Mouse (Mus musculus): ENCODE results near the gene Bdh1.
A peak's percentile ranks its signal among the peaks of the same experiment; 100 is the strongest.

Gene Bdh1

GRCm38 (mm10) chr16:31428675-31429470, 6.8 kb downstream of the Bdh1 start:
- DNase-seq = peak; percentile 82 to 84

GRCm38 (mm10) chr16:31429471-31430155, 7.5 kb downstream of the Bdh1 start:
- peak; percentile 95 to 99 for DNase-seq

GRCm38 (mm10) chr16:31433466-31434110, 11.5 kb downstream of the Bdh1 start:
- peak in 1 of 2 experiments; percentile 41 for DNase-seq

- DNase-seq = peak in 1 of 2 experiments; percentile 4
Observed at GRCm38 (mm10) chr16:31435146-31435545, 13.1 kb downstream of the Bdh1 start.

DNA sequence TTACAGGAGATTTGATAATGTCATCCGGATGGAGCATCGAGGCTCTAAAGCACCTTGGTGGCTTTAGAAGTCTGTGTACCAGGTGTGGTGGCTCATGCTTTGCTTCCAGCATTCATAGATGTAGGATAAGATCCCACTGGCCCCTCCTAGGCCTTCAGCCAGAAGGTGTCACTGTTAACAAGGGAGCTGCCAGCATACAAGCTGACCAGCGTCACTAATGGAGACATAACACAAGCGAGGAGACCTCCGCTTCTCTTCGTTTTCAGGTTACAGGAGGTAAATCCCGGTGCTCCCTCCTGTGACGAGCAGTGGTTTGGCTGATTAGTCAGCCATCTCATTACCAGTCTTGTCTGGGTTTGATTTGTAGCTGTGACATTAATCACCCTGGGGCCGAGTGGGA, 14.0 kb downstream of the Bdh1 start:
- DNase-seq = peak; percentile 34 to 45

DNA sequence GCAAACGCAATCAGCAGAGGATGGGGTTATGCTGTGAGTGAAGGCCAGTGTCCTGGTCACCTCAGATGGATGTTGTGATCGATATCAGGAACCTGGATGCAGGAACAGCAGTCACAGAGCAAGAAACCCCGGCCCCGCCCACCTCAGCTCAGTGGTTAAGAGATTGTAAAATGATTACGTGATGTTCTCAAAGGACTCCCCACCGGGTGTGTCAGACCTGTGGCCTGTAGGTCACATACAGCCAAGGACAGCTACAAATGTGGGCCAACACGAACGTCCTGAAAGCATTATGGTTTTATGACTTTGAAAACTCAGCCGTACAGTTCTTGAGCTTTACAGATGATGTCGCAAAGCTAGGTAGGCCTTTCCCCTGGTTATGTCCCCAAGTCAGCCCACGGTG, 15.3 kb downstream of the Bdh1 start:
- DNase-seq = peak in 1 of 2 experiments; percentile 15

GRCm38 (mm10) chr16:31439529-31439928, 17.4 kb downstream of the Bdh1 start:
- no peak for DNase-seq

- DNase-seq = peak; percentile 3
Observed at GRCm38 (mm10) chr16:31440046-31440445, 18.0 kb downstream of the Bdh1 start.

DNA sequence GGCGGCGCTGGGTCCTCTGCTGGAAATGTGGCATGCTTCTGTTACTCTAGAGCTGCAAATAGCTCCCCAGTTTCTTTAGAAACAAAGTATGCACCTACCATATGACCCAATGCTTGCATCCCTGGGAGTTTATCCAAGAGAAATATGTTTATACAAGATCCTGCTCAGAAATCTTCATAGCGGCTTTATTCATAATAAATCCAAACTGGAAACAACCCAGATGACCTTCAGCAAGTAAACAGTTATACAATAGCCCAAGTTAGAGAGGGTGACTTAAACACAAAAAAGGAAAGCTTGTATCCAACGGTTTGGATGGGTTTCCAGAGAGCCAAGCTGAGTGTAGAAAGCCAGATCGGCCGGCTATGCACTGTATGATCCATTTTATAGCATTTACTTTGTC, 22.4 kb downstream of the Bdh1 start:
- no peak for DNase-seq

DNA sequence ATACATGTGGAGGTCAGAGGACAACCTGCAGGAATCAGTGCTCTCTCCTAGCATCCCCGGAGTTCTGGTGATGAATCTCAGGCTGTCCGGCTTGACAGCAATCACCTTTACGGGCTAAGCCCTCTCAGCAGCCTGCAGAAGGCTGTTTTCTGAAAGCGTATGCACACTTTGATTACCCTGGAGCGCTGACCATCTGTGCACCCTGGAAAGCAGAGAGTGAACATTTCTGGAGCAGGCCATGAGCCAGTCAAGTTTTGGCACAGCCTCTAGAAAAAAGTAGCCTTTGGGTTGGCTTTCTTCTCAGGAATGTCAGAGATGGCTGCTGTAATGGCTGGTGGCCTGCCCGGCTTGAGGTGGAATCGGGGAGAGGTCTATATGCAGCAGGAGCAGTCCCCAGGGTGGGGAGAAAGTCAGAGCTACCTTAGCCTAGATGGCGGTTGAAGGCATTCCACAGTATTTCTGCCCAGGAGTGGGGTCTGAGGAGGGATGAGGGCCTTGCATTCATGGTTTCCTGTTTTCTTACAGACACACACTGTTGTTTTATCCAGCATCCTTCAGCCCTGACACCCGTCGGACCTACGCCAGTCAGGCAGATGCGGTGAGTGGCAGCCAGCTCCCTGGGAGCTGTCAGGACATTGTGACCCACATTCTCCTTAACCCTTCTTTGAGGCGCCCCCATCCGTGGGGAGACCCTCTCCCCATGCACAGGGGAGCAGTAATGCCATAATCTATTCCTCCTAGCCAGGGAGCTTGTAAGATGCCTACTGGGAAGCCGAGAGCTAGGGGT, 24.2 kb downstream of the Bdh1 start:
- peak; percentile 88 to 94 for DNase-seq

- no peak for DNase-seq
Observed at GRCm38 (mm10) chr16:31449973-31450372, 27.9 kb downstream of the Bdh1 start.

DNA sequence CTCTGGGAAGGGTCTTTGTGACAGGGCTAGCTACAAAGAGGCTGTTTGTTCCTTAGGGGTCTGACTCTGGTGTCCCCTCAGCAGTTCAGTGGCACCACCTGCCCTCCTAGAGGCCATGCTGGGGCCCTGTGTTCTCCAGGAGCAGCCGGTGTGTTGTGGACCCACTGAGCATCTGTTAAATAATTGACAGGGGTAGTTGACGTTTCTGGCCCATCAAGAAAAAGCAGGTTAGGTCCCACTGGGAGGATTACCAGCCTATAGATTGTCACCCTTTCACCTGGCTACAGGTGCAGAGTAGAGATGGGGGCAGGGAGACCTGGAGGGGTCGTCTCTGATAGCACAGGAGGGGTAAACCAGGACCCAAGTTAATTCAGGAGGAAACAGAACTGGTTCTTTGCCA, 29.2 kb downstream of the Bdh1 start:
- no peak for DNase-seq

GRCm38 (mm10) chr16:31452467-31452866, 30.4 kb downstream of the Bdh1 start:
- DNase-seq = no peak

GRCm38 (mm10) chr16:31454013-31454412, 31.9 kb downstream of the Bdh1 start:
- DNase-seq = no peak

DNA sequence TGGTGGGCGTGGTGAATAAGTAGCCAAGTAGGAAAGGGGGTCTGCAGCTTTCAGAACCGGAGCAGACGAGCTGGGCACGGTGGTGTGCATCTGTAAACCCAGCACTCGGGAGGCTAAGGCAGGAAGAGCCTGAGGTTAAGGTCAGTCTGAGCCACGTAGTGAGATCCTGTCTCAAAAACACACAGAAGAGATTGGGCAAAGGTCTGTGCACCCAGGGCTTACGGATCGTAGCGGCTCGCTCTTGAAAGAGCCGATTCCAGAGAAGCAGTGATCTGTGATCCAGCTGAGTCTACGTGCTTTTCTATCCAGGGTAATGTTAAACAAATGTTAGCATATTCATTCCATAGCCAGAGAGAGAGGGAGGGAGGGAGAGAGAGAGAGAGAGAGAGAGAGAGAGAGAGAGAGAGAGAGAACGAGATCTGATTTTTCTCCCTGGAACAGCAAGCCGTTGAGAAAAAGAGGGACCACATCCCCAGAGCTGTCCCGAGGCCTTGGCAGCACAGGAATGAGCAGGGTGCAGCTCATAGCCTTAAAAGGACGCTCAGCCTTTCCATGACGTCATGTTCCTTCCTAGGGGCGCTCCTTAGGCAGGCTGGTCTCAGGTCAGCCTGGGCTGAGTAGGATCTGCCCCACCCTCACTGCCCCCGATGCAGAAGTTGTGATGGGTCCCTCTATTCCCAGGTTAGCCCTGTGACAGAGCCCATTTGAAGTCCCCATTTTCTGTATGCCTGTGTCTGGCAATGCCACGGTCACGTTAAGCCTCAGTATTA, 33.4 kb downstream of the Bdh1 start:
- DNase-seq = no peak

DNA sequence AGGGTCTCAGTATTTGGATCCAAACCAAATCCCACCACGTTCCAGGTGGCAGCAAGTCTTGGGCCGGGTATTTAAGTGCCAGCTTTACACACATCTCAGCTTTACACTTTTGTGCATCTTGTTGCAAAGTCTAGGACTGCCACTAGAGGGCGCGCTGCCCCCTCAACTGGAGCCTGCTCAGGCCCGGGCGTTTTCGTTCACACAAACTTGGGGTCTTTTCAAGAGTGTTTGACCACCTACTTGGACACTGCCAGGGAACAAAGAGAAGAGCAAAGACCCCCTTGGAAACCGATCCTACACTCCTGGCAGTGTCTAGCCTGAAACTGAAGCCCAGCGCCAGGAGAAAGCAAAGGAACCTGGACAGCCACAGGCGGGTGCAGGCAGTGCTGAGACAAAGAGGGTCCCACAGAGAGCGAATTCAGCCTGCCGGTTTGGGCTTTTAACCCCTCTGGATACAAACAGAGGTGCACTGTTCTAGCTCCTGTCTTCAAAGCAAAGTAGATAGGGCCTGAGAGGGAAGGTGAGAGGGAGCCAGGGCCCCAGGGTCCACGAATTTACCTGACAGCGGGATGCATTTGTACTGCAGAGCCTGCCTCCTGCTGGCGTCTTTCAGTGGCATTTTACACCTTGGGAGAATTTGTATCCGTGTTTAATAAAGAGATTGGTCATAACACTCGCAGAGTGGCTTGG, 36.3 kb downstream of the Bdh1 start:
- peak; percentile 78 to 90 for DNase-seq

GRCm38 (mm10) chr16:31459968-31460461, 37.9 kb downstream of the Bdh1 start:
- DNase-seq = peak; percentile 81 to 90

DNA sequence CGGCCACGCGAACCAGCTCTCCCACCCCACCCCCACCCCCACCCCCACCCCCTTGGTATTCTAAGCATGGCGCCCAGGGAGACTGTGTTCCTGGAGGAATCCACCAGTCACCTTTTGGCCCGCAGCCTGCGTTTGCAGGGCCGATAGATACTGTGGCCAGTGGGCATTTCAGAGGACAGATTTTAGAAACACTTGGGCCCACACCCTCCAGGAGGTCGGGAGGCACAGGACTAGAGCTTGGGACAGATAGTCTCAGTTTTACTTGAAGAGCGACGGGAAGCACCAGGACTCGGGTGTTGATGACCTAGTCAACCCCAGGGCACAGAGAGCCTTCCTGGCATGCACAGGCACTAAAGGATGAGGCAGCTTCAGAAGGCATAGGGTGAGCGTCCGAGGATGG, 38.4 kb downstream of the Bdh1 start:
- DNase-seq = peak; percentile 63 to 79

- DNase-seq = peak in 1 of 2 experiments; percentile 59
Observed at GRCm38 (mm10) chr16:31461046-31461445, 39.0 kb downstream of the Bdh1 start.

DNA sequence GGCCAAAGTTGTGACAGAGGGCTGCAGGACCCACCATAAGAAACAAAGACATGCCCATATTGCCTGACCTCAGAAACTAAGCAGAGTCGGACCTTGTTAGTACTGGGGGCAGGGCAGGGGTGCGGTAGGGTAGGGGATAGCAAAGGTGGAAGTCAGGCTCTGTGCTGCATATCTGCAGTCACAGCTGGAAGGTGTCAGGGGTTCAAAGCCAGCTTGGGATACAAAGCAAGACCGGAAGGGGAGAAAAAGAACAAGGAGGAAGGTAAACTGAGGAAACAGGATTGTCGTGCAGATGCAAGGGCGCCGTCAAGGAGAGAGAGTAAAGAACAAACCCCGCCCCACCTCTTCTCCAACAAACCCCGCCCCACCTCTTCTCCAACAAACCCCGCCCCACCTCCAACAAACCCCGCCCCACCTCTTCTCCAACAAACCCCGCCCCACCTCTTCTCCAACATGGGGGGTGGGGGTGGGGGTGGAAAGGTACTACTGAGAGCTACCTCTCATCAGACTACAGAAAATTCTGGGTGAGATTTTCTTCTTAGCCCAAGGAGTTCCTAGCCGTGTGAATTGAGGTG, 40.1 kb downstream of the Bdh1 start:
- no peak for DNase-seq

DNA sequence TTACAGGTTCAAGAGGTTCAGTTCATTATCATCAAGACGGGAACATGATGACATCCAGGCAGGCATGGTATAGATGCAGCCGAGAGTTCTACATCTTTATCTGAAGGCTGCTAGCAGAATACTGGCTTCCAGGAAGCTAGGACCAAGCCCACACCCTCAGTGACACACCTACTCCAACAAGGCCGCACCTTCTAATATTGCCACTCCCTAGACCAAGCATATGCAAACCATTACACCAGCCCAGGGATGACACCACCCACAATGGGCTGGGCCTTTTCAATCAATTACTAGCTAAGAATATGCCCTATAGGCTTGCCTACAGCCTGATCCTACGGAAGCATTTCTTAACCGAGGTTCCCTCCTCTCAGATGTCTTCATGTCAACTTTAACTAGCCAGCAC, 42.9 kb downstream of the Bdh1 start:
- no peak for DNase-seq

Data from cerebellum, adult 18-20 months (tissue).